Mouse (Mus musculus) stomach, postnatal 0 days (tissue): Measurements from ENCODE around the gene Ipp. TPM values are rescaled to one million over a fixed set of nuclear protein-coding genes. Genes with fewer than 3 reads are reported as not detected.
A peak's percentile ranks its signal among the peaks of the same experiment; 100 is the strongest.

ENCODE experiments used
- ATAC-seq: fragments of 200-750 bp; cut with Nextera tagmentation; 2 replicates; pipeline ENCODE4 v1.8.0; 2017; ENCODE audit not compliant: low FRiP score, low TSS enrichment
- DNase-seq: peaks from one replicate; pipeline ENCODE4 v3.0.0-alpha.2; 2016; ENCODE audit warnings: low spot score
- H3K27ac ChIP-seq: fragments of 300-500 bp; sonication (generic); replicated peaks from 2 replicates; pipeline ENCODE4 v1.5.1; 2014; ENCODE audit warnings: mild to moderate bottlenecking, control low read depth
- H3K27me3 ChIP-seq: fragments of 300-500 bp; sonication (generic); 2 replicates; pipeline ENCODE4 v1.6.1; 2014; ENCODE audit warnings: low read length; ENCODE audit not compliant: control insufficient read depth, insufficient read depth
- H3K36me3 ChIP-seq: fragments of 300-500 bp; sonication (generic); 2 replicates; pipeline ENCODE4 v1.6.1; 2014; ENCODE audit warnings: low read length, mixed read lengths; ENCODE audit not compliant: control insufficient read depth, insufficient read depth
- H3K4me1 ChIP-seq: fragments of 300-500 bp; sonication (generic); replicated peaks from 2 replicates; pipeline ENCODE4 v1.6.1; 2014; ENCODE audit warnings: antibody characterized with exemption; ENCODE audit not compliant: control insufficient read depth, insufficient read depth
- H3K4me2 ChIP-seq: fragments of 300-500 bp; sonication (generic); replicated peaks from 2 replicates; pipeline ENCODE4 v1.6.1; 2014; ENCODE audit warnings: low read depth, mild to moderate bottlenecking, control low read depth, moderate library complexity
- H3K4me3 ChIP-seq: fragments of 300-500 bp; sonication (generic); 2 replicates; pipeline ENCODE4 v1.5.1; 2014; ENCODE audit warnings: low read depth, low read length, control low read depth
- H3K9ac ChIP-seq: fragments of 300-500 bp; sonication (generic); 2 replicates; pipeline ENCODE4 v1.6.1; 2014; ENCODE audit warnings: mild to moderate bottlenecking, low read length, control low read depth, mixed read lengths
- H3K9me3 ChIP-seq: fragments of 300-500 bp; sonication (generic); 2 replicates; pipeline ENCODE4 v1.6.1; 2016; ENCODE audit warnings: low read length; ENCODE audit not compliant: control insufficient read depth
- CTCF ChIP-seq: IDR thresholded peaks from 2 replicates; pipeline ENCODE4 v1.5.1; 2016; ENCODE audit warnings: antibody characterized with exemption, low read depth, mild to moderate bottlenecking, moderate library complexity
- EP300 ChIP-seq: optimal IDR thresholded peaks from 2 replicates; pipeline ENCODE3; 2016; ENCODE audit warnings: antibody characterized with exemption
- WGBS: fragments of 180-500 bp; shearing (Covaris S2); extraction: QIAGEN DNeasy Blood & Tissue Kit; methylation state at CpG from one replicate; pipeline ENCODE4 v1.1.7; 2014; 5-methylcytosine and 5-hydroxymethylcytosine counted together
- polyA plus RNA-seq: library from polyadenylated mRNA; unstranded; fragments of >200 nt; fragmentation: Nextera tagmentation; extraction: Ambion mirVana; gene quantifications from 2 replicates; pipeline ENCODE4 v1.2.1, GENCODE M21; 2015

The Ipp gene
- 8.2 and 8.4 TPM in 2 replicates for polyA plus RNA-seq

DNA sequence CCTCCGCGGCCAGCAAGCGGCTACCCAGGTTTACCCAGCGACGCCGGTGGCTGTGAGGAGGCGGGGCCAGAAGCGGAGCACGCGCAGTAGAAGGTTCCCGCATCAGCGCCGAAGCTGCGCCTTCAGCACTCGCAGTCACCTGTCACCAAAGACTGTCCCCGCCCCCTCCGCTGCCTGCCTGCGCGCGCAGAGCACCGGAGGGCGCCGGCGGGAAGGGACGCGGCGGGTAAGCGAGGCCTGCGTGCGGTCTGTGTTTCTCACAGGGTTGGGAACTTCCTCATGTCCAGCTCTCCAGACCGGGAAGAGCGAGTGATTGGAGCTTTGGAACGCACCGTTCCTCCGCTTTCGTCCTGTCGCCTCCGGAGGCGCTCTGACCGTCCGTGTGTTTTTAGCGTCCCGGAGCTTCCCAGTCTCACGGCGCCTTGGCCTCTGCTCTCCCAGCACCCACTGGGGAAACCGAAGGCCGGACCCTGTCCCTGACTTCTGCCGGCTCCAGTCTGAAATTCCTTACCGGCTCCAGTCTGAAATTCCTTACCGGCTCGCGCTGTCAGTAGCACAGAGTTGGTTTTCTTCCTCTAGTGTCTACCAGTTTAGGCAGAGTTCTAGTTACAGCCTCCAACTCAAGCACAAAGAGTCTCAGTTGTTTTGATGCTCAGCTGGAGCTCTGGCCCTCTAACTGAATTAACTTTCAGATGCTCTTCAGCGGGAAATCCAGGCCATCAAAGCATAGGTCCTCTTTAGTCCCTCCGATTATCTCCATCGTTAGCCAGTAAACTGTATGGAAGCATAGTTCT lies at the start of gene Ipp:
Gene Ipp, plus strand, starts transcription at position 125 of the 794 bp plus-strand sequence.
- ATAC-seq (peak; percentile 98), DNase-seq (peak; percentile 97)
- Histone ChIP-seq H3K4me2 (peak within 1 kb of the TSS; percentile 64), H3K27ac (peak within 1 kb of the TSS; percentile 84), H3K9ac (peak within 1 kb of the TSS; percentile 67), H3K9me3 (no peaks in the 10 kb centered on the region), H3K4me1 (no peaks in the 10 kb centered on the region), H3K4me3 (peak within 1 kb of the TSS; percentile 54), H3K36me3 (no peaks in the 10 kb centered on the region), H3K27me3 (no peaks in the 10 kb centered on the region)
- TF ChIP-seq CTCF (peak; percentile 53), EP300 (no peak)
- WGBS: under 1% methylated on average over 55 of the region's 55 CpGs

DNA sequence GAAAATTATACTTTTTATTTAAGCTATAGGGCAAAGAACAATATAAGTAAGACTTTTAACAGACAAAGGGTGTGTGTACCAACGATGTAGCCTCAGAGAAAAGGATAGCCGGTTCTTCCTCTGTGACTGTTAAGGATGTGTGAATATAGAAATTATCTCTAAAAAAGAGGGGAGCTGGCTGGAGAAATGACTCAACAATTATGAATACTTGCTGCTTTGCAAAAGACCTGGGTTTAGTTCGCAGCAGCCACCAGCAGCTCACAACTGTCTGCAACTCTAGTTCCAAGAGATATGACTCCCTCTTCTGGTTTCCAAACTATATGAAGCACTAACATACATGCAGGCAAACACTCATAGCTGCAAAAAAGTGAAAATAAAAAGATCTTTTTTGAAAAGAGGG lies 45.4 kb upstream of the Ipp start:
- Histone ChIP-seq H3K4me2 (no peak overlapping the region), H3K36me3 (no peaks in the 10 kb centered on the region), H3K4me1 (no peaks in the 10 kb centered on the region; the same call in 1 of the 2 replicates), H3K27ac (no peak overlapping the region), H3K4me3 (no peak overlapping the region), H3K9me3 (no peaks in the 10 kb centered on the region), H3K27me3 (no peaks in the 10 kb centered on the region), H3K9ac (no peak overlapping the region)
- DNase-seq (no peak), ATAC-seq (no peak)
- TF ChIP-seq EP300: no peak
- TF ChIP-seq CTCF: no peak
- 92% methylated on average over 3 of the region's 3 CpGs for WGBS

DNA sequence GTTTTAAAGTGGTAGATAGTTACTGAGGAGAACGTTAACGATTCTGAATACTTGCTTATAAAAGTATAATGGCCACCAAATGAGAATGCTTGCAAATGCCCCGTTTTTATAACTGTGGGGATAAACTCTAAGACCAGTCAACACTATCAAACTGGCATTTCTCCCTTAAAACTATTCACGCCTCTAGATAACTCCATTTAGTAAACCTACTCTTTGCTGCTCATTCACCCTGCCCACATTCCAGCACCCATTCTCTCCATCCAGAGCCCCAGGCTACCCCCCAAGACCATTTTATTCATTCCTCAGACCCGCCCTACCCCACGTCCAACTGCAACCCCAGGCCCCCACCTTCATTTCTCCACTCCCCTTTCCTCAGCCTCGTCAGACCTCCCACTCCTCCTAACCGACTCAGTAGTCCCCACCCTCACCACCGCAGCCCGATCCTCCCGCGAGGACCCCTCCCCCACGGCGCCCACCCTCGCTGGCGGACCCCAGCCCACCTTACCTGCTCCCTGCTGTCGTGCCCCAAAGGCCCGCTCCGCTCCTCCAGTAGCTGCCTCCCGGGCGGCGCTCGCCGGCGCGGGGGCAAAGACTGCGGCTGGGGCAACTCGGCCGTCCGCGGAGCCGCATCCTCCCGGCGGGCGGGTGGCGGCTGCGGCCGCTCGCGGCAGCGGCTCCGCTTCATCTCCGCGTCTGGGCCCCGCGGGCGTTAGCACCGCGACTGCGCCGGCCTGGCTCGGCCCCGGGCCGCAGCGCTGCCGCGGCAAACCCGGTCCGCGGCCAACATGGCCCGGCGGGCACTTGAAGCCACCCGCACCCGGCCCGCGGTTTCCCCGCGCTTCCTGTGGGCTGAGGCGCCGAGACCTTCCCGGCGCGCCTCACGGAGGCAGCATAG lies 43.9 kb upstream of the Ipp start:
- H3K27me3 ChIP-seq: no peaks in the 10 kb centered on the region
- DNase-seq (peak; percentile 52), ATAC-seq (peak; percentile 58)
- peak overlapping the region; percentile 95 for H3K4me3 ChIP-seq
- peak overlapping the region; percentile 92 for H3K27ac ChIP-seq
- H3K4me2 ChIP-seq: peak overlapping the region; percentile 82
- H3K4me1 ChIP-seq: no peaks in the 10 kb centered on the region; the same call in 1 of the 2 replicates
- H3K36me3 ChIP-seq: no peaks in the 10 kb centered on the region
- TF ChIP-seq EP300: no peak
- peak; percentile 25; the same call in 1 of the 2 replicates for TF ChIP-seq CTCF
- no peaks in the 10 kb centered on the region for H3K9me3 ChIP-seq
- WGBS: under 1% methylated on average over 56 of the region's 74 CpGs
- peak overlapping the region; percentile 89 for H3K9ac ChIP-seq

DNA sequence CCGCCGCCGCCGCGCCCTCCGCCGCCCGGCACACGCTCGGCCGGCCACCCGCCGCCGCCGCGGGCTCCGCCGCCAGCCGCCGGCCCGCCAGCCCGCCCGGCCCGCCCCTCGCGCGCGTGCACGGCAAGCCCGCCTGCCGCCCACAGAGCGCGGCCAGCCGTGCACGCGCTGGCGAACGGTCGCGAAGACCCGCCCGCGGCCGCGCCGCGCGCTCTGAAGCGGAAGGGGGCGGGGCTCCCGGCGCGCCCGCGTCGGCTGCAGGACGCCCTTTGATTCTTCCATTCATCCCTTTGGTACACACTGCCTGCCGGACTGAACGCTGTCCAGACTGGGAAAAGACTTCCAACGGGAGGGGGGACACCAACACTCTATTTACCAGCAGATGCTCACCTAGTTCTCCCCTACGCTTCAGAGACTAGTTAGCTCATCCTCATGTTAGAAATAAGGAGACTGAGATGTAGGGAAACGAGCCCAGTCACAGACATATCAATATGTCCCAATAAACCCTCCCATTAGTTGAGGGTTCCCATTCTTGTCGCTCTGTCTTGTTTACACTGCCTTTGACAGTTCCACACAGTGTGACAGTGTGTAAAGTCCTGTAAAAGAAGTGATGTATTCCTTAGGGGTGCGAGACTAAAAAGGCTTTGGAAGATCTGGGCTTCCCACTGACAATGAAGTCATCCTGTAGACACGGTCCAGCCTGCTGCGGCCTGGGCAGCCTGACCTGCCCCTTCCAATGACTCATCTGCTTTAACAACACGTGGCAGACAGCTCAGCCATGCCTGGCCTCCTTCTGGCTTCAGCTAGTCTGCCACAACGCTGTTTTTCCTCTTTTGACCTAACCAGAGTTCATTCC lies 43.0 kb upstream of the Ipp start, which contains the start of gene Mast2:
Gene Mast2, minus strand, starts transcription at position 58 of the 856 bp plus-strand sequence.
- DNase-seq (peak; percentile 89), ATAC-seq (peak; percentile 94)
- peak within 1 kb of the TSS; percentile 95 for H3K4me3 ChIP-seq
- peak within 1 kb of the TSS; percentile 82 for H3K4me2 ChIP-seq
- no peaks in the 10 kb centered on the region for H3K9me3 ChIP-seq
- peak within 1 kb of the TSS; percentile 92 for H3K27ac ChIP-seq
- peak within 1 kb of the TSS; percentile 89 for H3K9ac ChIP-seq
- H3K27me3 ChIP-seq: no peaks in the 10 kb centered on the region
- under 1% methylated on average over 32 of the region's 68 CpGs for WGBS
- no peaks in the 10 kb centered on the region; the same call in 1 of the 2 replicates for H3K4me1 ChIP-seq
- no peaks in the 10 kb centered on the region for H3K36me3 ChIP-seq
- no peak for TF ChIP-seq CTCF
- no peak for TF ChIP-seq EP300

DNA sequence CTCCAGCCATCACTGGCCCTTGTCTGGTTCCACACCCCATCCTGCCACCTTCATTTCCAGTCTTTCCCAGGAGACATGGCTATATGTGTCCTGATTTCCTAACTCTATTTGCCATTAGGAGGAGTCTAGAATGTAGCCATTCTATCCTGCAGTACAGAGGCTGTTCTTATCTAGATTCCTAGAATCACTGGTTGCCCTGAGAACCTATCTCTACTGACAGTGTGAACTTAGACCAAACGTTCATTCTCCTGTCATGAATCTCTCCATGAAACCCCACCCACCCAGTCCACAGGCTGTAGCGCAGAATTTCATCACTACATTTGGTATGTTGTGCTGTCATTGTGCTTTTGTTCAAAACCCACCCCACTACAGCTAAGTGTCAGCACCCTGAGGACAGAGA lies 26.0 kb upstream of the Ipp start:
- no peak for ATAC-seq
- H3K4me2 ChIP-seq: no peak overlapping the region
- H3K36me3 ChIP-seq: no peaks in the 10 kb centered on the region
- H3K9ac ChIP-seq: no peak overlapping the region
- no peaks in the 10 kb centered on the region for H3K27me3 ChIP-seq
- TF ChIP-seq CTCF: no peak
- TF ChIP-seq EP300: no peak
- no peaks in the 10 kb centered on the region for H3K9me3 ChIP-seq
- no peaks in the 10 kb centered on the region for H3K4me1 ChIP-seq
- DNase-seq: no peak
- H3K4me3 ChIP-seq: no peak overlapping the region
- no peak overlapping the region for H3K27ac ChIP-seq
- WGBS: 58% methylated on average over 2 of the region's 2 CpGs
